Mouse (Mus musculus) cerebellum, postnatal 14 days (tissue): ENCODE measurements around the gene Asap2.
A peak's percentile ranks its signal among the peaks of the same experiment; 100 is the strongest.

Experiments used
- DNase-seq, 2 experiments: peaks; one replicate each; pipeline ENCODE4 v3.0.0; 2021; ENCODE audit warnings: mixed read lengths in 2 of 2

Asap2 gene

DNA sequence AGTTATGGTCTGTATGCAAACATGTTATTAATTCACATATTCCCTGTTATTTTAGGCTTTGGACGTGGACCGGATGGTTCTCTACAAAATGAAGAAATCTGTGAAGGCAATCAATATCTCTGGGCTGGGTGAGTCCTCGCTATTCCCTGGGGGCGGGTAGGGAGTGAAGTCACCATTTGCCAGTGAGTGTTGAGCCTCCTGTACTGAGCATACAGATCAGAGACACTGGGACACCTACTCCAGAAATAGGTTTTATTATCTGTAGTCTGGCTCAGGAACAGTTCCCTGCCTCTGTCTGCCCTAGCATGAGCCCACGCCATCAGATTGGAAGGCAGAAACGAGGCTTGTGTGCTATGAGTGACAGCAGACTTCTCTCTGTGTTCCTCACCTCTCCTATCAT lies 177.9 kb downstream of the Asap2 start:
- DNase-seq: no peak

DNA sequence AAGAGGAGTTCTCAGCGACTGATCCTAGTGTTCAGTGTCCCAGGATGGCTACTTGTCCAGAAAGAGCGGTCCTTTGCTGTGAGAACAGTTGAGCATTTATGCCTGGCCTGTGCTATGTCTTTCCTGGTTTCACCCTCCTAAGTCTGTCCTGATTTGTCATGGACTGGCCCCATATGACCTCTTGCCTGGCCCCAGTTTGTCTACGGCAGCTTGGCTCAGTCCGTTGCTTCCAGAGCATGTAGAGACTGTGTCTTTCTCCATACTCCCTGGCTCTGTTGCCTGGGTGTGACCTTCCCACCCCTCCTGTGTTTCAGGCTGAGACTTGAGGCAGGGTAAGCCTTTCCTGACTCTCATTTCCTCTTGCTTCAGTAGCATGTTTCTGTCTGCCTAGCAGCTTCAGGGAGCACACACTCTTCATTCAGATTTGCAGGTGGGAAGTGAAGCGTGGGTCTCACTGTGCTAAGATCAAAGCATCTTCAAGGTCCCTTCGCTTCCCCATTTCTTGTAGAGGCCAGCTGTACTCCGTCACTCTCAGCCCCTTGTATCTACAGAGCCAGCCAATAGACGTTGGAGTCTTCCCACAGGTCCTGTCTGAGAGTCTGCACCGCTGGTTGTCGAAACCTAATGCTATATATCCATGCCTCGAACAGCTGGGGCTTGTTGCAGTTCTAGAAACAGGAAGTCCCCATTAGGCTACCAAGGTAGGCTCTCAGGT lies 181.7 kb downstream of the Asap2 start:
- DNase-seq: no peak

- no peak for DNase-seq
These were observed 183.7 kb downstream of the Asap2 start for GRCm38 (mm10) chr12:21173847-21174412.

GRCm38 (mm10) chr12:21176399-21176798 lies 186.1 kb downstream of the Asap2 start:
- no peak for DNase-seq

- DNase-seq: no peak
These were observed 187.0 kb downstream of the Asap2 start for GRCm38 (mm10) chr12:21177123-21177698.

GRCm38 (mm10) chr12:21180091-21180490 lies 189.8 kb downstream of the Asap2 start:
- DNase-seq: no peak

GRCm38 (mm10) chr12:21182786-21183185 lies 192.5 kb downstream of the Asap2 start:
- DNase-seq: no peak

DNA sequence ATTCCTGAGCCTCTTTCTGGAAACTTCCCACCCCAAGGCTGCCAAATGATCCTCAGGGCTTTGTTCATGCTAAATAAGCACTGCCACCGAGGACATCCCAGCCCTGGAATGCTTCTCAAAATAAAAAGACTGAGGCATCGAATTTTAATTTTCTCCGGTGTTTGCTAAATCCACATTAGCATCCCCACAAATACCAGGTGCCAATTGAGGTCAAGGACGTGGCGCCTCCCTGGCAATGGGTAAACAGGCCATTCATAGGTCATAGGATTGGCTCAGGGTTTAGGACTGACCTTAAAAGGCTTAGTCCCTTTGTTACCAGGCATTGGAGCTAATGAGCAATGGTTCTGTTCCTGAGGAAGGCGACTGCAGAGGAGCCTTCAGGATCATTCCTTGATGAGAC lies 193.1 kb downstream of the Asap2 start:
- no peak for DNase-seq

- DNase-seq: no peak
These were observed 195.9 kb downstream of the Asap2 start for GRCm38 (mm10) chr12:21186145-21186544.

DNA sequence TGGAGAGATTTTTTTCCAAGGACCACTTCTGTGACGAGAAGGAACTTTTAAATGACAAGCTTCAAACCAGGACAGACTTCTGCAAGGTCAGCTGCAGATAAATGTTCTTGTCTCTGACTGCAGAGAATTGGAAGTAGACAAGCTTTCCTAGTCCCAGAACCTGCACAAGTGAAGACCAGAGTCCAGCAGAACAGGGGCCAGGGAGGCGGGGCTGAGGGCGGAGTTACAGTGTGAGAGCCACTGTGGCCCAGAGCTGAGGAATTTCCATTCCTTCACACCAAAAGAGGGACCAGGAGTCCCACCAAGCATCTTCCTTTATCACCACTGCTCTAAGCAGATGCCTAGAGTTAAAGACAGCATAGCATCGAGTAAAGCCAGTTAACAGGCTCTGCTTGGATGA lies 198.6 kb downstream of the Asap2 start:
- DNase-seq: peak; percentile 24 to 32

GRCm38 (mm10) chr12:21191546-21191945 lies 201.3 kb downstream of the Asap2 start:
- no peak for DNase-seq

DNA sequence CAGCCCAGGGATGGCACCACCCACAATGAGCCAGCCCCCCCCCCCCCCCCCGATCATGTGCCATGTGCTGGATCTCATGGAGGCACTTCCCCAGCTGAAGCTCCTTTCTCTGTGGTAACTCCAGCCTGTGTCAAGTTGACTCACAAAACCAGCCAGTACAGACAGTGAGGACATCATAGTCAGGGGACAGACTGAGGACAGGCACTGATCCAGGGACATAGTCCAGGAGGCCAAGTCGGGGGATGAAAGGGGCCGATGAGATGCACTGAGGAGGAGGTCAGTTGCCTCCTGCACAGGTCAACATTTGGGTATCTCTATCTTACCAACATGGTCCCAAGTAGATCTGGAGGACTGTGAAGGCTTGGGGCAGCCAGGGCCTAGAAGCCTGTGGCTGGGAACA lies 205.2 kb downstream of the Asap2 start:
- DNase-seq: no peak

DNA sequence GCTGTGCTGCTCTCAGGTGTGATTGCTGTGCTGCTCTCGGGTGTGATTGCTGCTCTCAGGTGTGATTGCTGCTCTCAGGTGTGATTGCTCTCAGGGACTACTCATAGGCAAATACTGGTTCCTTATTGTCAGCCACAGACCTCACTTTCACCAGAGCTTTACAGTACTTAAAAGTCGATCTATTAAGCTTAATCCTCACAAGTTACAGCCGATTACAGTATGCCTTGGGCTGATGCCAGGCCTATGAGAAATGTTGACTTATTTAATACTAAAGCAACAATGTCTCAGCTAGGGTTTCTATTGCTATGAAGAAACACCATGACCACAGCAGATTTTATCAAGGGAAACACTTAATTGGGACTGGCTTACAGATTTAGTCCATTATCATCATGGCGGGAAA lies 206.2 kb downstream of the Asap2 start:
- no peak for DNase-seq

DNA sequence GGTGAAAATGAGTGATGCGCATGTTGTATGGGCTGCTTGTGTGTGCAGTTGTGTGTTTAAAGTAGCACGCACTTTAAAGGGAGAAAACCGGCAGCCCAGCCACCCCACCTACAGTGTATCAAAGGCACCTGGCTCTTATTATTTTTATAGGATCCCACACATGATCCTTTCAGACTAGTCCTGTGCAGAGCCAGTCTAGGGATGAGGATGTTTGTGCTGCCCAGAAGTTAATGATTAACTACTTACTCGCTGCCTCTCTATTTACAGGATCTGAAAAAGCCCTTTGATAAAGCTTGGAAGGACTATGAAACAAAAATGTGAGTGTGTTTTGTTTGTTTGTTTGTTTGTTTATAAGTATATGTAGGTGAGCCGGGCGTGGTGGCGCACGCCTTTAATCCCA lies 210.4 kb downstream of the Asap2 start:
- DNase-seq: no peak

DNA sequence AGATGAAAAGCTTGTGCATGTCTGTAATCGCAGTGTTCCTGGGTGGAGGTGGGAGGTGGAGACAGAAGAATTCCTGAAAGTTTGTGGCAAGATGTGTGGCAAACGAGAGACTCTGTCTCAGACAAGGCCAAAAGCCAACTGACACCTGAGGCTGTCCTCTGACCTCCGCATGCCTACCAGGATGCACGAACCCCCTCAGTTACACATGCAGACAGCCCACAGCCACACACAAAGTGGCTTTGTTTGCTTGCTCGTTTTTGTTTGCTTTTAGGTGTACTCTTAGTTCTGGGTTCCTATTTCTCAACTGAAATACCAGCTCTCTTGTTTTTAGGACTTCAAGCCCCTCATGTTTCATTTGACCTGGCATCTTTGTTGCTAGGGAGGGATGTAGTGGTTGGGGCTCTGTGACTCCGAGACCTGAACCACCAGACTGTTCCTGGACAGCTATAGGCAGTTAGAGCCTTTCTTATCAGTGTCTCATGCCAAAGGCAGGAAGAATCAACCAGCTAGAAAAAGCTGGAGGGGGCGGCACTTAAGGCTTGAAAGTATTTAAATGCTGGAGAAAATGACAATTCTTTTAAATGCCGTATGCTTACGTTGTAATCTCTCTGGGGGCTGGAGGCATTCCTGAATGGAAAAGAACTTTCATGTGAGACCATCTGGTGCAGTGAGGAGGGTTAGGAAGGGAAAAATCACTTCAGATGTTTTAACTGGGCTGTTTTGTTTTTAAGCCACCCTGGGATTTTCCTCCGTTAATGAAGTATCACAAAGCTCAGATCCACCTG lies 211.4 kb downstream of the Asap2 start:
- no peak for DNase-seq

GRCm38 (mm10) chr12:21204701-21205312 lies 214.5 kb downstream of the Asap2 start:
- DNase-seq: peak; percentile 25 to 46

DNA sequence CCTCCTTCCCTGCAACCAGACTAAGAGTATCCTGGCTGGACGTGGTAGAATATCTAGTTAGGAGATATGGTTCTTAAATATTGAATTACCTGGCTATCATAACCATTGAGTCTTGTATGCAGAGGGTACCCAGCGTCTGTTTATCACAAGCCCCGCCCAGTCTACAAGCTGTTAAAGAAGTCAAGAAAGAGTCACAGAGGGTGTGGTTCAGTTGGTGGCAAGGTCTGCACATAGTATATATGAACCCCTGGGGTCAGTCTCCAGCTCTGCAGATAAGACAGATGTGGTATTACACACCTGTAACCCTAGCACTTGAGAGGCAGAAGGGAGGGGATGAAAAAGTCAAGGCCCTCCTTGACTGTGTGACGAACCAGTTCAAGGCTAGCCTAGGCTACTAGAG lies 215.5 kb downstream of the Asap2 start:
- DNase-seq: no peak

DNA sequence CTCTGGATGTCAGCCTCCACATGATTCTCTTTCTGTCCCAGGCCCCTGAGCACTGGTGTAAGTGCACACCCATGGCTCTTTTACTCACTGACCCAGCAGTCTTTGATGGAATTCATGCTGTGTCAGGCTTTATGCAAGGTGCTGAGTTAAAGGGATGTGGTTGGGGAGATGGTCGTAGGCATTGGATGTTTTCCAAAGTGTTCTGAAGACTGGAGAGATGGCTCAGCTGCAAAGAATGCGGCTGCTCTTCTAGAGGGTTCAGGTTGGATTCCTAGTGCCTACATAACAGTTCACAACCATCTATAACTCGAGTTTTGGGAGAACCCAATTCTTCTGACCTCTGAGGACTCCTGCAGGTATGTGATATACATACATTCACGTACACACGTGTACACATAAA lies 217.2 kb downstream of the Asap2 start:
- DNase-seq: no peak

GRCm38 (mm10) chr12:21208172-21208795 lies 218.0 kb downstream of the Asap2 start:
- DNase-seq: no peak

- no peak for DNase-seq
These were observed 219.0 kb downstream of the Asap2 start for GRCm38 (mm10) chr12:21209273-21209672.

- no peak for DNase-seq
These were observed 222.6 kb downstream of the Asap2 start for GRCm38 (mm10) chr12:21212876-21213275.

DNA sequence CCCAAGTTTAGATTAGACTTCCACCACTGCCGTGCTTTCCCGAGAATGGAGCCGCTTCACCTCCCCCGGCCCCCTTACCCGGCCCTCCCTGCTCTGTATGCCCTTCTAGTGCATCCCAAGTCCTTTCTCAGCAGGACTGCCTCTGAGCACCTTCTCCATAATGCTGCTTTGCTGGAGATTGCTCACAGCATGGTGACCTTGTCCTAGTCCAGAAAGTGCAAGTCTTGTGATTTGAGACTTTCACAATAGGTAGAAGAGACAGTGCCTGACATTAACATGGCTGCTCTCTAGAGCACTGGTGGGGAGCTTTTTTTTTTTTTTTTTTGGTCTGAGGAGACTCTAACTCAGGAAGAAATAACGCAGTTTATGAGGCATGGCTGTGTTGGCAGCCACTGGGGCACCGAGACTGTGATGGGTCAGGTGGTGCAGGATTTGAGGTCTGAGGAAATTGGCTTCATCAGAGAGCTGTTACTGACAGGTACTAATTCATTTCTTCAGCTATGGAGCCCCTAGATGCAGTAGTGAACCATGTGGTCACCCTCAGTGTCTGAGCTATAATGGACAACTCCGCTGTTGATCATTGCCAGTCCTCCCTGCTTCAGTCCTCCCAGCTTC lies 224.4 kb downstream of the Asap2 start:
- DNase-seq: no peak
